In the genomic region with DNA sequence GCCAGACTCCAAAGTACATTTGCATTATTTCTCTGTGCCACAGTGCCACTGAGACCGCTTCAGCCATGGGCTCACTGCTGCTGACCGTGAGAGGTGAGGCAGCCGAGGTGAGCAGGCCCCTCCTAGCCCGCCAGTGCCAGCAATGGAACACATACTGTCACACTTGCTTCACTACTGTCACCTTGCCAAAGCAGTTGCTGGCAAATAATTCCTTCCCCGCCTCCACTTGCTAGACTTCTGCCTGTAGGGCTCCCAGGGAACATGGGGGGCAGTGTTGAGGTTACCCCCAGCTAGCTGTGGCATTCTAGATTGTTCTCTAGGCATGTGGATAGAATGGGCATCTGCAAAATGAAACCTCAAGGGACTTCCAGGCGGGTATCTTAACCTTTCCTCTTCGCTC, we compare ENCODE assay signal across 11 mouse cellular contexts. TPM values are rescaled to one million over a fixed set of nuclear protein-coding genes. Genes with fewer than 3 reads are reported as not detected.
A peak's percentile ranks its signal among the peaks of the same experiment; 100 is the strongest.
DNase-seq lines count a peak whose midpoint lies in the region; ATAC-seq lines count a peak whose summit lies in the region.
"Had no signal": no experiment of that assay in that cellular context is flagged by ENCODE, and none has a peak within 500 bp of the region (broad histone marks: within the 10 kb centered on the region; RNA-seq: fewer than 3 reads in every experiment).

No protein-coding gene starts in this region.

- peak; percentile 71 for DNase-seq in kidney, adult 18-20 months
- peak; percentile 51 to 68 for DNase-seq in adrenal gland, postnatal 36 days
- peak; percentile 73 for DNase-seq in gastrocnemius, postnatal 14 days
- DNase-seq in layer of hippocampus, adult 9-11 months, result peak; percentile 80
- DNase-seq in skeletal muscle tissue, adult 2 months (ENCODE audit: low read depth, low spot score), result peak; percentile 87
- DNase-seq in testis, postnatal 10 days (ENCODE audit: low spot score), result no peak
- DNase-seq in frontal cortex, postnatal 14 days (ENCODE audit: low spot score in 2 of 2), result no peak

- no peaks in the 10 kb centered on the region for H3K36me3 ChIP-seq in kidney, embryonic 16.5 days (ENCODE audit: insufficient read depth, low read length)
- H3K36me3 ChIP-seq: G1E had no signal

- H3K4me1 ChIP-seq in kidney, embryonic 16.5 days (ENCODE audit: insufficient read depth, low read length), result peaks cover 27% of the 10 kb centered on the region

- H3K27ac ChIP-seq in kidney, embryonic 16.5 days (ENCODE audit: low read length), result no peak overlapping the region

- 76% methylated on average over 7 of the region's 7 CpGs for WGBS in kidney, embryonic 16.5 days

- H3K9me3 ChIP-seq in kidney, embryonic 16.5 days (ENCODE audit: low read length), result no peaks in the 10 kb centered on the region

- no peak for ATAC-seq in kidney, embryonic 16.5 days (ENCODE audit: low FRiP score, low TSS enrichment)

- intact Hi-C loops in gastrocnemius, postnatal 14 days (cut with DNase I; ENCODE audit: low total_unique reads), result no loop called here

- H3K4me3 ChIP-seq in kidney, embryonic 16.5 days (ENCODE audit: low read length), result no peak overlapping the region

- H3K9ac ChIP-seq in kidney, embryonic 16.5 days (replicated peaks; ENCODE audit: low read length), result no peak overlapping the region

- peaks cover 43% of the 10 kb centered on the region for H3K27me3 ChIP-seq in kidney, embryonic 16.5 days (ENCODE audit: insufficient read depth, low read length)

- H3K4me2 ChIP-seq in kidney, embryonic 16.5 days (replicated peaks; ENCODE audit: low read depth, low read length), result no peak overlapping the region

RNA-seq across cellular contexts. Expression of a gene that starts 6.0 kb away (rescaled TPM):
- 10.3 and 11.7 TPM in 2 replicates for polyA plus RNA-seq in kidney, embryonic 16.5 days (2015; fragmentation: Nextera tagmentation; extraction: Ambion mirVana)
- 100 to 1,000 TPM; 104 to 156 TPM for total RNA-seq in adrenal gland, postnatal 36 days (2021)
- 10 to 100 TPM; 46.1 to 56.3 TPM for total RNA-seq in gastrocnemius, postnatal 14 days (2021)

RNA-seq across cellular contexts. Expression of a gene that starts 51.1 kb away (rescaled TPM):
- not detected in 2 replicates for polyA plus RNA-seq in kidney, embryonic 16.5 days (2015; fragmentation: Nextera tagmentation; extraction: Ambion mirVana)
- not detected for total RNA-seq in adrenal gland, postnatal 36 days (2021)
- total RNA-seq in gastrocnemius, postnatal 14 days (2021), result not detected
- total RNA-seq: left cerebral cortex, postnatal 36 days had no signal
- polyA plus RNA-seq: embryonic facial prominence, embryonic 14.5 days; G1E had no signal

Comparison
In these comparisons a context has a peak if more than half of its experiments do, and no peak if none do; other contexts are left out.
1. DNase-seq: peak in kidney, adult 18-20 months (single experiment), adrenal gland, postnatal 36 days (2 of 2), gastrocnemius, postnatal 14 days (single experiment), layer of hippocampus, adult 9-11 months (single experiment) and skeletal muscle tissue, adult 2 months (single experiment); none in testis, postnatal 10 days (single experiment) and frontal cortex, postnatal 14 days (0 of 2).